Mouse (Mus musculus) small intestine, adult 2 months (tissue): ENCODE measurements around the gene Rassf1.

Experiments used
- CTCF ChIP-seq: fragments of 200-500 bp; IDR thresholded peaks from 2 replicates; pipeline ENCODE4 v1.5.1; 2012; ENCODE audit warnings: low read depth, mild to moderate bottlenecking, control low read depth, inconsistent platforms, low read length, moderate library complexity, mixed read lengths; ENCODE audit not compliant: insufficient replicate concordance, insufficient read length; ENCODE audit errors: extremely low read depth
- POLR2A ChIP-seq: fragments of 200-500 bp; IDR thresholded peaks from 2 replicates; pipeline ENCODE4 v1.6.1; 2012; ENCODE audit warnings: low read depth, mild to moderate bottlenecking, control low read depth, inconsistent platforms, low read length, moderate library complexity

- no peak for TF ChIP-seq CTCF
- no peak for TF ChIP-seq POLR2A
These were observed 1.5 kb downstream of the Rassf1 start for GRCm38 (mm10) chr9:107552690-107553393.
